Mouse (Mus musculus): ENCODE results near the gene Tpcn1.

The Tpcn1 gene

GRCm38 (mm10) chr5:120558762-120559161 is 29.7 kb downstream of the Tpcn1 start:
- DNase-seq (ENCODE audit: low spot score in 2 of 2): peak in 1 of 2 experiments; percentile 48

DNA sequence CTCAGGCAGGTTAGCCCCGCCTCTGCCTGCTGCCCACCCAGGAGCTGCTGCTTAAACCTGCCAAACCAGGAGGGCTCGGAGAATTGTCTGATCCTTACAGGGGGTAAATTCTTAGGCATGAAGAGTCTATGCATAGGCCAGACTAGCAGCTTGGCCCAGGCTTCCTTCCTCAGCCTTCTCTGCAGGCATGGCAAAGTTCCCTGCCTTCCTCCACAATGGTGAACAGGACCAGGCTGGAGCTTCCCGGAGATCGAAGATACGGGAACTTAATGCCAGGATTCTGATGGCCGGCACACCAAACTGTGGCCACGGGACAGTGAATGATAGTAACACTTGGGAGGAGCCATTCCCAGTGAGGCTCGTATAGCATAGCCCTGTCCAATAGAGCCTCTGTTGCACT is 30.4 kb downstream of the Tpcn1 start:
- no peak for DNase-seq (ENCODE audit: low spot score in 2 of 2)

DNA sequence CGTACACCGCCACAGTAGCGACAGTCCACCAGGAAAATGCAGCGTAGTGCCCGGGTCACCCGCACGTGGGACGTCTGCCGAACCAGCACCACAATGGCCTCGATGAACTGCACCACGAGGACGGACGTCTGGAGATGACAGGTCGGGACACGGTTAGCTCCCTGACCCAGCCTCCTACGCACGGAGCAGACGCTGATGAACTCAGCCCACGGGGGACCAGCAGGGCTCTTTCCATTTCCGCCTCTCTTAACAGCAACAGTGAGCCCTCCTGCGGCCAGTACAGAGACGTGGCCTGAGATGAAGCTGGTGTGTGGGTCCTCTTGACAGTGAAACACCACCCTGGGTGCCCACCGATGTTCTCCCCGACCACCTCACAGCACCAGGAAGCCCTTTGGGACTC is 32.6 kb downstream of the Tpcn1 start:
- DNase-seq (ENCODE audit: low spot score in 2 of 2): no peak

DNA sequence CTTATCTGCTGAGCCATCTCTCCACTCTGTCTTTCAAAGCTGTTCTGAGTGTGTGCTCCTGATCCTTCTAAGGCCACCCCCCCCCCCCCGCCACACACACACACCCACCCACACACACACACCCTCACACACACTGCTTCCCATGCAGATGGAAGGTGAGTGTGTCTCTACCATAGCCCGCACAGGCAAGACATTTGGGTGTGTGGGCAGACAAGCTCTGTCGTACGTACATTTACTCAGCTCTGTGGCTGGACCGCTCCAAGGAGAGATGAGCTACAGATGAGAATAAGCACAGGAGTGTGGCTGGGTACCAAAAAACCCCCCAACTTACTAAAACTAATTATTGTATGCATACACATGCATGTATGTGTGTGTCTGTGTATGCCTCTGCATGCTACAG is 37.8 kb downstream of the Tpcn1 start:
- DNase-seq (ENCODE audit: low spot score in 2 of 2): no peak

- DNase-seq (ENCODE audit: low spot score in 2 of 2): no peak
Measured at GRCm38 (mm10) chr5:120550137-120550536, 38.3 kb downstream of the Tpcn1 start.

GRCm38 (mm10) chr5:120548236-120548850 is 40.1 kb downstream of the Tpcn1 start:
- DNase-seq (ENCODE audit: low spot score in 2 of 2): no peak

DNA sequence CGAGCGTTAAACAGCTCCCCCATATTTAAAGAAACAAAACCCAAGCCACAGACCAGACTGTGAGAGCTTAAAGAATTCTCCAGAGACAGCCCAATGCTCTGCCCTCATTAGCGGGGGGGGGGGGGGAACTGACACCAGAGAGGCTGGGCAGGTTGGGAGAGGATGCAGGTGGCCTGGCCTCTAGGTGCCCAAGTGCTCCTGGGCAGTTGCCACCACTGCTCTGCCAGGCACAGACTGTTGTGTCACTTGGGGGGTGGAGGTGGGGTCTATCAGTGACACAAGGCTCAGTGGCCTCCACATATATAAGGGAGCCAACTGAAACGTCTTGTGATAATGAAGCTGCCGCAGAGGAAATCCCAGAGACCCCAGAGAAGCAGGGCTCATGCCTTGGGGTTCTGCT is 51.8 kb downstream of the Tpcn1 start:
- no peak for DNase-seq (ENCODE audit: low spot score in 2 of 2)

DNA sequence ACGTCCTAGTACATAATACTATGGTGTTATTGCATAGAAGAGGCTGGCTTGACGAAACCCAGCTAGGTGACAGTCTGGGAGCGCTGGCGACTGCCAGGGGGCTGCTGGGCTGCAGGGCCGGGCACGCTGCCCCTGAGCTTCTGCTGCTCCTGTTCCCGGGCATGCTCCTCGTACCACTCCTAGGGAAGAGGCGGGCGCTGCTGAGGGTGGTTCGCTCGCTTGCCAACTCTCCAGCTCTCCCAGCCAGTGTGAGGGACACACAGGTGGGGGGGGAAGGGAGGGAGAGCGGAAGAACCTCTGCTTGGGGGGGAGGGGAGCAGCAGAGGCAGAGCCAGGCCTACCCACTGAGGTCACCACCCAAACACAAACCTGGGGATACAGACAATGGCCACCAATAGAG is 52.4 kb downstream of the Tpcn1 start:
- peak in 1 of 2 experiments; percentile 55 for DNase-seq (ENCODE audit: low spot score in 2 of 2)

- no peak for DNase-seq (ENCODE audit: low spot score in 2 of 2)
Measured at GRCm38 (mm10) chr5:120534686-120535075, 53.8 kb downstream of the Tpcn1 start.

DNA sequence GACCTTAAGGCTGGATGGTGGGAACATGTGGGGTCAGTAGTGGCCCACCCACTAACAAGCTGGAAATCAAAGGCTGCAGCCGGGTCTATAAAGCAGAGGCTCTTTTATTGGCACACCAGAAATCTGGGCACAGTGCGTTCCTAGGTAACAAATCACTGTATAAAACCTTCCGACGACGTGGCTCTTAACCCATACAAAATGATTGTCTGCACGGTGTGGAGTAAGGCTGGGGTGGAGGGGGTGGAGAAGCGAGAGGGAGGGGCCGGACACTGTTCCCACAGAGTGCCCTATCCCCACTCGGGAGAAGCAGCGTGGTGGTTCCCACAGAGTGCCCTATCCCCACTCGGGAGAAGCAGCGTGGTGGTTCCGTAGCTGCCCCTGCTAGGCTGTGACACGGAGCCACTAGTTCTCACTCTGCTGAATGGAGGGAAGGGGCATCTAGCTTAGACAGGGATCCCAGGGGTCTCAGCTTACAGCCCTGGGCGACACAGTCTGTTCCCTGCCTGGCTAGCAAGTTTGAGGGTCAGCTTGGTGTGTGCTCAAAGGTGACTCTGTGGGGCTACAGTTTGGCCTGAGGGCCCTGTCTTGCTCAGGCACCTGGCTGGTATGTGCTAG is 54.3 kb downstream of the Tpcn1 start:
- DNase-seq (ENCODE audit: low spot score in 2 of 2): no peak

DNA sequence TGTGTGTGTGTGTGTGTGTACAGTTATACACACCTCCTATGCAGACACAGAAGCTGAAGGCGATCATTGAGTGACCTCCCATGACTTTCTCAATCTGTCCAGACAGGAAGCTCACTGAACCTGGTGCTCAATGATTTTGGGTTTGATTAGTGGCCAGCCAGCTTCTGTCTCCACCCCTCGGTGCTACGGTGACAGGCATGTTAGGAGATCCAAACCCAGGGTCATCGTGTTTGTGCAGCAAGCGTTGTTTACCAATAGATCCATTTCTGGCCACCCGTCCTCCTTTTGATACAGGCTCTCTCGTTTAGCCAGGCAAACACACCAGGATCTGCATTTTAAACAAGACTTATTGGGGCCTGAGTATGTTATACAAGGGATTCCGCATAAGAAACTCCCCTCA is 56.8 kb downstream of the Tpcn1 start:
- no peak for DNase-seq (ENCODE audit: low spot score in 2 of 2)

GRCm38 (mm10) chr5:120527296-120527964 is 61.0 kb downstream of the Tpcn1 start:
- no peak for DNase-seq (ENCODE audit: low spot score in 2 of 2)

- no peak for DNase-seq (ENCODE audit: low spot score in 2 of 2)
Measured at GRCm38 (mm10) chr5:120526311-120526710, 62.2 kb downstream of the Tpcn1 start.

DNA sequence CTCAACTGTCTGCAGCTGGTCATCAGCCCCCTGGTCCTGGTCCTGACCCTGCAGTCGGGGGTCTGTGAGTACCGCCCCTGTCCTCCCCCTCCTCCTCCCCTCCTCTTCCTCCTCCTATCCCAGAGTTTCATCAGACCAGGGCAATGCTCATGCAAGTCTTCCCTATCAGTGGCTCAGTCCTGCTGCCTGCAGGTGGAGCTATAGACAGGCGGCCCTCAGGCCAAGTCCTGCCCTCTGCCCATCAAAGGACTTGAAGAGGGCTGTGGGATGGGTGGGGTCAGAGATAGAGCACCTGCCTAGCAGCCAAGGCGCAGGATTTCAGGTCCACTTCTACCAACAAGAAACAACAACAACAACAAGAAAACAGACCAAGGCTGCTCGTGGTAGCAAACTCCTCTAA is 62.7 kb downstream of the Tpcn1 start:
- no peak for DNase-seq (ENCODE audit: low spot score in 2 of 2)

- no peak for DNase-seq (ENCODE audit: low spot score in 2 of 2)
Measured at GRCm38 (mm10) chr5:120524736-120525135, 63.7 kb downstream of the Tpcn1 start.

- no peak for DNase-seq (ENCODE audit: low spot score in 2 of 2)
Measured at GRCm38 (mm10) chr5:120522649-120523048, 65.8 kb downstream of the Tpcn1 start.

GRCm38 (mm10) chr5:120517552-120517951 is 70.9 kb downstream of the Tpcn1 start:
- no peak for DNase-seq (ENCODE audit: low spot score in 2 of 2)

DNA sequence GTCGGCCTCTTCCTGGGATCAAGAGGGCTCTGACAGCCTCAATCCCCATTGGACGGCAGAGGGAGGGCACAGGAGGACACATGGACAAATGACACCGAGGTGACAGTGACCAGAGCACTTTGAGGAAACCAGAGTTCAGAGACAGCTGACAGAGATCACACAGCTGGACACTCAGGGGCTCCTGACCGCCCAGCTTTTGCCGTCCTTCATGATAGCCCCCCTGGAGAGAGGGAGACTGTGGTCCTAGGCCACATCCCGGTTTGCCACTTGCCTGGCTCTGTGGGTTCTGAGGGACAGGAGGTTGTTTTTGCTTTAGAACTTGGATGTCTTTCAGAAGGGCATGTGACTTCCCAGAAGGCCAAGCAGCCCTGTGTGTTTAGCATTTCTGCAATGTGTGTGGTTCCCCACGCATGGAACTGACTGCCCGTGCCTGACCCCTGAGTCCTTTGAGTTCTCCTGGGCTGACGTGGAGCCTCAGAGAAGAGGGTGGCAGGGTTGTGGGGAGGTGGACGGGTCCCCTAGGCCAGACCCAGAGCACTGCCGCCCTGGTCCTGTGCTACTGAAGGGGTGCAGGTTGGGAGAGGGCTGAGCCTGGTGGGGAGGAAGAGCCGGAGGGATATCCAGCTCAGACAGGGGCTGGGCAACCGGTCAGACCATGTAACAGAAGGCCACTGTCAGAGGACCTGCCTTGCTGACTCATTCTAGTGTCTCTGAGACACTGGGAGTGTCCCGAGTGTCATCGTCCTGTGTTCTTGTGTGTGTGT is 72.1 kb downstream of the Tpcn1 start:
- no peak for DNase-seq (ENCODE audit: low spot score in 2 of 2)

- DNase-seq (ENCODE audit: low spot score in 2 of 2): no peak
Measured at GRCm38 (mm10) chr5:120515451-120515850, 73.0 kb downstream of the Tpcn1 start.

DNA sequence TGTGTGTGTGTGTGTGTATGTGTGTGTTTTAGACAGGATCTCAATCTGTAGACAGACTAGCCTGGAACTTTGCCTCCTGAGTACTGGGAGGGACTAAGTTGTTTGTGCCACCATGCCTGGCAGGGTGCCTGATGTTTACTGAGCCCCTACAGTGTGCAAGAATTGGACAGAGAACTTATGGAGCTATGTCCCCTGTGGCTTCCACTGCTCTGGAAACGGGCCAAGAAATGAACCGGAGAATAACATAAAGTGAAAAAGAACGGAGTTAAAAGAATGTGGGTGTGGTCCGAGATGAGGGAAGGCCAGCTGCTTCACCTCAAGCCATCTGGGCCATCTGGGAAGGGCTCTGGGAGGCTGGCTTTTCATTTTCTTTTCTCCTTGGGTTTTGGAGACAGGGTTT is 73.7 kb downstream of the Tpcn1 start:
- DNase-seq (ENCODE audit: low spot score in 2 of 2): no peak

- no peak for DNase-seq (ENCODE audit: low spot score in 2 of 2)
Measured at GRCm38 (mm10) chr5:120514031-120514677, 74.3 kb downstream of the Tpcn1 start.

DNA sequence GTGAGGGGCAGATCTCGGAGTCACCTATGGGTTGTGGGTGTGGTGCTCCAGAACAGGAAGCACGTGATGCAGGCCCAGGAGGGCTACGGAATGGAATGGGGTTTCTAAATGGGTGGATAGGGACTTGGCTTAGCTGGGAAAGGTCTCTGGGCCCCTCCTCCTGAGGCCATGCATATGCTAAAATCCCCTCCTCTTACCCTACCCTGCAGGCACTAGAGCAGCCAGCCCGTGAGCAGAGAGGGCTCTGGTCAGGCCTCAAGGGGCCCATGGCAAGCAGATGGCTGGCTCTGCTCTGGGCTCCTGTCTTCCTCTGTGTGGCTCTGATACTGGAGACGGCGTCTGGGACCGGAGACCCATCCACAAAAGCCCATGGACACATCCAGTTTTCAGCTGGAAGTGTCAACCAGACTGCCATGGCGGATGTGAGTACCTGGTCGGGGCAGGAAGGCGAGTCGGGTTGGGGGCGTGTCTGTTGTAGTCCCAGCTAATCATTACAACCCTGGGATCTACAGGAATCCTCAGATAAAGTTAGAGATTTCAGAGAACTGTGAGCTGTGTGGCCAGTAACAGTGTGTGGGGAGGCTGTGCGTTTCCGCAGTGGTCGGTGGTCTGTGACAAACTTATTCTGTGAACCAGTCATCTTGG is 75.4 kb downstream of the Tpcn1 start:
- no peak for DNase-seq (ENCODE audit: low spot score in 2 of 2)

Data from left cerebral cortex, adult 9 months (tissue).